Mouse (Mus musculus) adrenal gland, adult 2 months (tissue): ENCODE results near the gene Sco1. TPM values are rescaled to one million over a fixed set of nuclear protein-coding genes. Genes with fewer than 3 reads are reported as not detected.
"Not testable (repeated sequence)": the region's sequence is repeated elsewhere in the genome, so short reads cannot be mapped to it uniquely, and the experiment has no call there.

Source experiments
- DNase-seq: peaks from one replicate; pipeline ENCODE4 v3.0.0; 2021
- polyA plus RNA-seq: library from polyadenylated mRNA; depleted of rRNA; stranded (reverse); fragments of >200 nt; gene quantifications from 2 replicates; pipeline ENCODE4 v1.2.3, GENCODE M21; 2012
- total RNA-seq, 2 experiments: library from RNA; stranded (reverse); gene quantifications; 2 replicates each; pipeline ENCODE4 v1.2.3; 2021

Gene Sco1
- total and polyA plus RNA-seq, 3 experiments, result 12.0 to 22.7 (median 19.5) TPM

DNA sequence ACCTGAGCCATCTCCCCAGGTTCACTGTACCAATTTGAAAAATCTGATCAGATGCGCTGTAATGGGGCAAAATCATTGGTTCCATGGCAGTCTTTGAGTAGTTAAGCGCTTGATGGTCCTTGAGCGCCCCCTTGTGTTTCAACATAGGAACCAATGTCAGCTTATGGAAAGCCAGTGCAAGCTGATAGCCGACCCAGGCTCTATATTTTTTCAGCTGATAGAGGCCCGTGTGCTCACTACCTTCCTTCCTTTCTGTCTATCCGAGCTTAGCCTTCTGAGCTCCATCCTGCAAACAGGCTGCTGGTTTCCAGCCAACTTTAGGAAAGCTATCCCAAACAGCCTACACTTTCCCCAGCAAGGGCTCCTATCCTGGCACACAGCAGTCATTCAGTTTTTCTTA is 33.0 kb downstream of the Sco1 start:
- peak; percentile 62 for DNase-seq

DNA sequence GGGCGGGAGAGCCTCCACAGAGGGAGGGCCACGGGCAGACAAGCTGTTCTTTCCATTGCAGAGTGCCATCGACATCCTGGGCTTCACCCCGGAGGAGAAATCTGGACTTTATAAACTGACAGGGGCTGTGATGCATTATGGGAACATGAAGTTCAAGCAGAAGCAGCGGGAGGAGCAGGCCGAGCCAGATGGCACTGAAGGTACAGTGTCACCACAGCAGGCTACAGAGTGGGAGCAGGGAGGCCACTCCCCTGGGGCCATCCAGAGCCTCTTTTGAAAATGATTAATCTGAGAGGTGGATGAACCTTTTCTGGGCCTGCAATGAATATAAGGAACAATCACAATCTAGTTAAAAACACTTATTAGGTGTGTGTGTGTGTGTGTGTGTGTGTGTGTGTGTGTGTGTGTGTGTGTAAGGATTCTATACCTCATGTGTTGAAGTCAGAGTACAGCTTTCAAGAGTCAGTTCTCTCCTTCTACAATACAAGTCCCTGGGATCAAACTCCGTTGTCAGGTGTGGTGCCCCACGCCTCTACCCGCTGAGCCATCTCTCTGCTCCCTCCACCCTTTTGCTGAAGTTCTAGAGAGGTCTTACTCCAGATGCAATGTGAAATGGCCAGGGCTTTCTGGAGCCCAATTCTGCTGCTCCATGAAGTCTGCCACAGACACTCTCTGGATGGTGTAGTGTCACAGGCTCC is 34.1 kb downstream of the Sco1 start:
- DNase-seq, result no peak

GRCm38 (mm10) chr11:67087225-67087624 is 34.8 kb downstream of the Sco1 start:
- no peak for DNase-seq

DNA sequence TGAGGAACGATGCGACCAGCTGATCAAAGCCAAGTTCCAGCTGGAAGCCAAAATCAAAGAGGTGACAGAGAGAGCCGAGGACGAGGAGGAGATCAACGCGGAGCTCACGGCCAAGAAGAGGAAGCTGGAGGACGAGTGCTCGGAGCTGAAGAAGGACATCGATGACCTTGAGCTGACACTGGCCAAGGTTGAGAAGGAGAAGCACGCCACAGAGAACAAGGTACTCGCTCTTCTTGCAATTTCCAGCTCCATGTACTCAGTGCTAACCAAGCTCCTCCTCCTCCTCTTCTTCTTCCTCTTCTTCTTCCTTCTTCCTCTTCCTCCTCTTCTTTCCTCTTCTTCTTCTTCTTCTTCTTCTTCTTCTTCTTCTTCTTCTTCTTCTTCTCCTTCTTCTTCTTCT is 39.9 kb downstream of the Sco1 start:
- DNase-seq, result not testable (repeated sequence)

GRCm38 (mm10) chr11:67093201-67093600 is 40.7 kb downstream of the Sco1 start:
- DNase-seq, result no peak

GRCm38 (mm10) chr11:67093652-67094051 is 41.2 kb downstream of the Sco1 start:
- no peak for DNase-seq

DNA sequence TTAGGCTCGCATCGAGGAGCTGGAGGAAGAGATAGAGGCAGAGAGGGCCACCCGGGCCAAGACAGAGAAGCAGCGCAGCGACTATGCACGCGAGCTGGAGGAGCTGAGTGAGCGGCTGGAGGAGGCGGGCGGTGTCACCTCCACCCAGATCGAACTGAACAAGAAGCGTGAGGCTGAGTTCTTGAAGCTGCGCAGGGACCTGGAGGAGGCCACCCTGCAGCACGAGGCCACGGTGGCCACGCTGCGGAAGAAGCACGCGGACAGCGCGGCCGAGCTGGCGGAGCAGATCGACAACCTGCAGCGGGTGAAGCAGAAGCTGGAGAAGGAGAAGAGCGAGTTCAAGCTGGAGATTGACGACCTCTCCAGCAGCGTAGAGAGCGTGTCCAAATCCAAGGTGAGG is 42.0 kb downstream of the Sco1 start:
- no peak for DNase-seq

DNA sequence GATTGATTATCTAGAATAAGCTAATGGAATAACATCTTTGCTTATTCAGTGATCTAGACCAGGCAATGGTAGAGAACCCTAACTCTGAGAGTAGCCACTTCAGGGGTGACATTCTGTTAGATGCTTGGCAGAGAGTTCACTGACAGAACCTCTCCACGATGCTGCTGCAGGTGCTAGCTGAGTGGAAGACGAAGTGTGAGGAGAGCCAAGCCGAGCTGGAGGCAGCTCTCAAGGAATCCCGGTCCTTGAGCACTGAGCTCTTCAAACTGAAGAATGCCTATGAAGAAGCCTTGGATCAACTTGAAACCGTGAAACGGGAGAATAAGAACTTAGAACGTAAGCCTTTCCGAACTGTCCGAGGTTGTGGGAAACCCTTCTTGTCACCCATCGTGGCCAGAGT is 45.2 kb downstream of the Sco1 start:
- DNase-seq, result no peak

- no peak for DNase-seq
These were observed 46.0 kb downstream of the Sco1 start for GRCm38 (mm10) chr11:67098427-67098826.

DNA sequence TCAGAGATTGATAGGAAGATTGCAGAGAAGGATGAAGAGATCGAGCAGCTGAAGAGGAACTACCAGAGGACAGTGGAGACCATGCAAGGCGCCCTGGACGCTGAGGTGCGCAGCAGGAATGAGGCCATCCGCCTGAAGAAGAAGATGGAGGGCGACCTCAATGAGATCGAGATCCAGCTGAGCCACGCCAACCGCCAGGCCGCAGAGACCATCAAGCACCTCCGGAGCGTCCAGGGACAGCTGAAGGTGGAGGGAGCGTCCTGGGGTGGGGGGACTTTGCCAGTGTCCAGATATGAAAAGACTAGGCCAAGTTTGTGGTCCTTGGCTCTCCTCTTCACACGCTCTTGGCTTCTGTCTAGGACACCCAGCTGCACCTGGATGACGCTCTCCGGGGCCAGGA is 46.8 kb downstream of the Sco1 start:
- no peak for DNase-seq

DNA sequence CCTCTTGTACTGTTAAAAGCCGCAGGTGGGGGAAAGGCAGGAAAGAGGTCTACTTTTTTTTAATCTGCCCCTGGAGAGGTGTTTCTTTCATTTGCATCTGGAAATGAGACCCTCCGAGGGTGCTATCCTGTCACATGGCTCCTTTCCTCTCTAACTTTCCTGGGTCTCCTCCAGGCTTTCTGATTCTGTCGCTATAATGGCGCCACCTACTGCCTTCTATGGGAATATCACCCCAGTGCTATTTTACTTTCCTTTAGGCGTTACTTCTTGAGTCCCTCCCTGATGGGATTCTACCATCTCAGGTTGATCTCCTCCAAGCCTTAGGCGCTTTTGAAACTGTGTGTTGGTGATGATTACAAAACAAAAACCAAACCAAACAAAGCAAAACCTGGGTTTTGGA is 47.7 kb downstream of the Sco1 start:
- peak; percentile 18 for DNase-seq

DNA sequence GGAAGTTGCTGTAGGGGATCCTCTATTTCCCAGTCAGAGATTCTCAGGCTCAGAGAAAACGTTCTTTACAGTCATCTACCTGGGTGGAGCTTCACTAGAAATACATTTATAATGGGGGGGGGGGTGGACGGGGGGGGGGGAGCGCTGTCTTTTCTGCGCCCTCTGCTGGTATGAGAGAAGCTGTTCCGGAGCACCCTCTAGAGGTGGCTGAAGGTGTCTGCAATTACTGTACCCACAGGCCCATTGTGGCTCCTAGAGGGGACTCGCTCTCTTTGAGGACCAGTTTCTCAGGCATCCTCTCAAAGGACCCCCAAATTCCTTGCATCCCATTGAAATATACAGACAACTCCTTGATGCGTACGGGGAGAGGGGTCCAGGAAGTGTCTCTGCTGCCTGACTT is 49.2 kb downstream of the Sco1 start:
- peak; percentile 46 for DNase-seq

GRCm38 (mm10) chr11:67103256-67103655 is 50.8 kb downstream of the Sco1 start:
- DNase-seq, result no peak

DNA sequence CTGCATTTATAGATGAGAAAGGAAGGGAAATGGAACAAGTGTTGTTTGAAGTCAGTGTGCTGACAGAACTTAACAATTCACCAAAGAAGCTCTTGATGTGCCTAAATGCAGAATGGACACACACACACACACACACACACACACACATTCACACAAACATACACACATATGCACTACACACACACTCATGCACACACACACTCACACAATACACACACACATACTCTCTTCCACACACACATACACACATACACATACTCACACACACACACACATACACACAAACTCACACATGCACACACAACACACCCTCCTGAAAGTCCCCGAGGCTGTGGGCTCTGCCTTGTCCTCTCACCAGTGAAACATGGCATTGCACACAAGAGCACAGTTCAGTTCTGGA is 51.8 kb downstream of the Sco1 start:
- DNase-seq, result no peak

- DNase-seq, result no peak
These were observed 52.2 kb downstream of the Sco1 start for GRCm38 (mm10) chr11:67104714-67105113.

GRCm38 (mm10) chr11:67105689-67106088 is 53.2 kb downstream of the Sco1 start:
- no peak for DNase-seq

GRCm38 (mm10) chr11:67106973-67107372 is 54.5 kb downstream of the Sco1 start:
- DNase-seq, result no peak

- DNase-seq, result peak; percentile 59
These were observed 57.9 kb downstream of the Sco1 start for GRCm38 (mm10) chr11:67110168-67110948.

- peak; percentile 54 for DNase-seq
These were observed 59.8 kb downstream of the Sco1 start for GRCm38 (mm10) chr11:67112019-67112850.

DNA sequence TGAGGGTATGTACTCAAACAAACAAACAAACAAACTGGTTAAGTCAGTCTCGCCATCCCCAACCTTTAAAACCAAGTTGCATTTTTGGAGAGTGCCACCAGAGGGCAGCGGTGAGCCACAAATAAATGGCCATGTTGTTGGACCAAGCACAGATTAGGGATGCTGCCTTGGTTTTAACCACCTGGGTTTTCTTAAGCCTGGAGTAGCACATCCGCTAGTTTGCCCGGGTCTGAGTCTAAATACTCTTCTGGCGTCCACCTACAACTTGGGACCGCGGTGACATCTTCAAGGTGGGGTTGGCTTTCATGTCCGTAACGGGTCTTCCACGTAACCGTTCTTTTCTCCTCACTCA is 60.4 kb downstream of the Sco1 start:
- peak; percentile 56 for DNase-seq

- DNase-seq, result no peak
These were observed 60.9 kb downstream of the Sco1 start for GRCm38 (mm10) chr11:67113381-67113780.

GRCm38 (mm10) chr11:67114261-67114660 is 61.8 kb downstream of the Sco1 start:
- no peak for DNase-seq

GRCm38 (mm10) chr11:67114901-67115300 is 62.4 kb downstream of the Sco1 start:
- no peak for DNase-seq
